Mouse (Mus musculus): ENCODE measurements at regions not wholly inside any gene's neighbourhood (a gene's known extent, or its start where the extent isn't known, plus 50 kb on each side); places are given as distances from the start of the nearest gene placed in this dataset.

GRCm38 (mm10) chr10:120651845-120652244, 175.6 kb upstream of the Hmga2 start:
- TF ChIP-seq GATA1 (IDR thresholded peaks at IDR 0.05; ENCODE audit: borderline replicate concordance, low read length) (no peak), FLI1 (IDR thresholded peaks at IDR 0.05; ENCODE audit: low read length) (no peak)

All from megakaryocyte, embryonic 14.5 days (primary cell).